Mouse (Mus musculus): ENCODE data around the gene Opcml. TPM values are rescaled to one million over a fixed set of nuclear protein-coding genes. Genes with fewer than 3 reads are reported as not detected.

Gene Opcml
- polyA plus RNA-seq, 1 experiment, result not detected

- Histone ChIP-seq H3K27ac (ENCODE audit: insufficient read depth, low read depth, low read length) (no peak overlapping the region), H3K4me3 (ENCODE audit: insufficient read depth, low read length) (no peak overlapping the region), H3K4me1 (ENCODE audit: control insufficient read depth, insufficient read depth, low read length) (no peaks in the 10 kb centered on the region)
- TF ChIP-seq CTCF (IDR thresholded peaks at IDR 0.05; ENCODE audit: low read depth, low read length), result no peak
- TF ChIP-seq POLR2A (IDR thresholded peaks at IDR 0.05; ENCODE audit: borderline replicate concordance, low read depth, low read length), result no peak
Measured at GRCm38 (mm10) chr9:28489828-28490227, 699.3 kb downstream of the Opcml start.

DNA sequence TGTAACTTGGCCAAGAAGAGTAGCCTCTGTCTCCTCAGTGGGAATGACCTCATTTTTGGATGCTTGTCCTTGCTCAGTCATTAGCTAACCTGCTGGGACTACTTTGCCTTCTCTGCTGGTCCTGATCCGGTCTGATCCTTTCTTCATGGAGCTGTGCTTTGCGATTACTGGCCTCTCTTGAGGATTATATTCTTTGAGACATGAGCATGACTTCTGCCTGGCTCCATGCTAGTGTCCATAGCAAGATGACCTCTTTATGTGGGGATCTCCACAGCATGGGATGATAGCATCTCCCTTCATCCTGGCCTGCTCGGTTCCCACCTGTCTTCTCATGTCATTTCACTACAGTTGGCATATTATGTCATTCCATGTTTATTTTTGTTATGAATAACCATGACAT, 699.8 kb downstream of the Opcml start:
- H3K4me1 ChIP-seq (ENCODE audit: control insufficient read depth, insufficient read depth, low read length), result no peaks in the 10 kb centered on the region
- no peak for TF ChIP-seq POLR2A (IDR thresholded peaks at IDR 0.05; ENCODE audit: borderline replicate concordance, low read depth, low read length)
- TF ChIP-seq CTCF (IDR thresholded peaks at IDR 0.05; ENCODE audit: low read depth, low read length), result no peak
- no peak overlapping the region for H3K4me3 ChIP-seq (ENCODE audit: insufficient read depth, low read length)
- H3K27ac ChIP-seq (ENCODE audit: insufficient read depth, low read depth, low read length), result no peak overlapping the region

DNA sequence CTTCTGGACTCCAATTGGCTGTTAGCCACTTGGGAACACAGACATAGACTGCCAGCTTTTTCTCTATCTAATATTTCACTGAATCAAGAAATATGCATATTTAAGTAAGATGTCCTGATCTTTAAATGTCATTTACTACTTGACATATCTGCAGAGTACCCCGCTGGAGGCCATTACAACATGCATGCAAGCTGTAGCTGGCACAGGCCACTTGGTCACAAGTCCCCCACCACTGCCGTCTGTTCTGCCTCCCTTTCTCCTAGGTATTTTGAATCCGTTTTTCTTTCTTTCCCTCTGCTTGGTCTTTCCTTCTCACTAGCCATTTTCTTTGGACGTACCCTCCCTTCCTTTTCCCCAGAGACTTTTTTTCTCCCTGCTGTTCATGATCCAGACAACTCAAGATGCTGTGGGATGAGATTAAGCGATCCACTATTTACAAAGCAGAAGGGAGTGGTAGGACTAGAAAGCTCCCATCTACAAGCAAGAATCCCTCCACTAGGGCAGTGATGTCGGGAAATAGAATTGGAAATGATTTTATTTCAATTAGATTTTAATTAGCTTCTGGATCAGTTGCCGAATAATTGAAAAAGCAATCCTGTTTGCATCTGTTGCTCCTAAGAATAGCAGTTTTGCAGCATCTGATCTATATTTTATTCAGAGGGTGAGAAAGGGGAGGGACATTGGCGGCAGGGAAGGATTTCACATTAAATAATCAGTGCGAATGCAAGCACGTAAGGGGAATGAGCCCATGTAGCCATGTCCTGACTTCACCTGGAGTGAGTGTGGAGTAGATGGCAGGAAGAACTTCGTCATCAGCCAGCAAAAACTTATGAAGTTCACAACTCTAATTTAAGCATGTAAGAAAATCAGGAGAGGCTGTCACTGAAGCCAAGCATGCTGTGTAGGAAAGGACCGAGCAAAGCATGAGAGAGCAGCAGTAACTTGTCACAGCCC, 709.5 kb downstream of the Opcml start:
- no peak overlapping the region for H3K4me3 ChIP-seq (ENCODE audit: insufficient read depth, low read length)
- TF ChIP-seq POLR2A (IDR thresholded peaks at IDR 0.05; ENCODE audit: borderline replicate concordance, low read depth, low read length) (no peak), CTCF (IDR thresholded peaks at IDR 0.05; ENCODE audit: low read depth, low read length) (no peak)
- no peak overlapping the region for H3K27ac ChIP-seq (ENCODE audit: insufficient read depth, low read depth, low read length)
- H3K4me1 ChIP-seq (ENCODE audit: control insufficient read depth, insufficient read depth, low read length), result no peaks in the 10 kb centered on the region

DNA sequence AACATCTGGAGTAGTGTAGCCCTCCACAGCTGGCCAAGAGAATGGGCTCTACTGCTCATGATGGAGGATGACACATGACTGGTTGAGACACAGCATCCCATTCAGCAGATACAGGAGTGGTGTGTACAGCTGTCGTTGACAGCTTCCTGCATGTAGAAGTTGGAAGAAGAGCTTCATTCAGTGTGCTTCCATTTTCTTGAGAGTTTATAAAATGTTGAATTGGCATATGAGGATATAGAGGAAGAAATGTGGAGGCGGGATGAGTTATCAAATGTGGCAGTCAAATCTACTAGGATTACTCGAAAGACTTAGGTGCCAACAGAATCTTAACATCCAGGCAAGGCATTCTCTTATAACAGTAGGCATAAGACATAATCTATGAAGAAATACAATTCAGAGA, 723.3 kb downstream of the Opcml start:
- TF ChIP-seq POLR2A (IDR thresholded peaks at IDR 0.05; ENCODE audit: borderline replicate concordance, low read depth, low read length) (no peak), CTCF (IDR thresholded peaks at IDR 0.05; ENCODE audit: low read depth, low read length) (no peak)
- no peak overlapping the region for H3K27ac ChIP-seq (ENCODE audit: insufficient read depth, low read depth, low read length)
- no peaks in the 10 kb centered on the region for H3K4me1 ChIP-seq (ENCODE audit: control insufficient read depth, insufficient read depth, low read length)
- H3K4me3 ChIP-seq (ENCODE audit: insufficient read depth, low read length), result no peak overlapping the region

DNA sequence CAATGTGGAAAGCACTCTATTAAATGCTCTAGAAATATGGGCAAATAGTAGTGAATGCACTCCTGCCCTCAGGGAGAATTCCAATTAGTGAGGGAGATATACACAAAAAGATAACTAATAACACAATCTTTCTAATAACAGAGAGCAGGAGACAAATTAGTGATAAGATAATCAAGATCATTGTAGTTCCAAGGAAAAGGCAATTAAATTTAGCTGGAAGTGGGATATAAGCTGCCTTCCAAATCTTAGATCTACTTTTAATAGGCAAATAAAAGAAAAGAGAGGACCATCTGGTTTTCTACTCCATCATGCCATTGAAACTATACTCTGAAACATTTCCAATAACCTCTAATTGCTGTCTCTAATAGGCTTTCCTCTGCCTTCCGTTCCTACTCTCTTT, 742.6 kb downstream of the Opcml start:
- Histone ChIP-seq H3K27ac (ENCODE audit: insufficient read depth, low read depth, low read length) (no peak overlapping the region), H3K4me1 (ENCODE audit: control insufficient read depth, insufficient read depth, low read length) (no peaks in the 10 kb centered on the region), H3K4me3 (ENCODE audit: insufficient read depth, low read length) (no peak overlapping the region)
- TF ChIP-seq POLR2A (IDR thresholded peaks at IDR 0.05; ENCODE audit: borderline replicate concordance, low read depth, low read length) (no peak), CTCF (IDR thresholded peaks at IDR 0.05; ENCODE audit: low read depth, low read length) (no peak)

DNA sequence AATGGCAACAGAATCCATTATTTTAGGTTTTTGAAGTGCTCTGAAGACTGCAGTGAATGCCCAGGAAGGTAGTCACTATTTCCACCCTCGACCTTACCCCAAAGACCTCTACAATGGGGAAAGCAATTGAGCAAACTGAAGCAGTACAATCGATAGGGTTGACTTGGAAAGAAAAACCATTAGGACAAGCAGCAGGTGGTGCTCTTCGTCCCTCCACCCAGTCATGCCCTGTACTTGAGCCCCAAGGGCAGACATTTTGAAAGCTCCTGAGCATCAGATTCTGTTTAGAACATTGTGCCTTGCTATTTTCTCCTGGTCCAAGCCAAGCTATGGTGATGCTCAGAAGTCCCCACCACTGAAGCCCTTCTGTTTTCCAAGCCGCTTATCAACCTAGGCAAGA, 744.4 kb downstream of the Opcml start:
- no peak overlapping the region for H3K4me3 ChIP-seq (ENCODE audit: insufficient read depth, low read length)
- TF ChIP-seq POLR2A (IDR thresholded peaks at IDR 0.05; ENCODE audit: borderline replicate concordance, low read depth, low read length) (no peak), CTCF (IDR thresholded peaks at IDR 0.05; ENCODE audit: low read depth, low read length) (no peak)
- H3K27ac ChIP-seq (ENCODE audit: insufficient read depth, low read depth, low read length), result no peak overlapping the region
- no peaks in the 10 kb centered on the region for H3K4me1 ChIP-seq (ENCODE audit: control insufficient read depth, insufficient read depth, low read length)

DNA sequence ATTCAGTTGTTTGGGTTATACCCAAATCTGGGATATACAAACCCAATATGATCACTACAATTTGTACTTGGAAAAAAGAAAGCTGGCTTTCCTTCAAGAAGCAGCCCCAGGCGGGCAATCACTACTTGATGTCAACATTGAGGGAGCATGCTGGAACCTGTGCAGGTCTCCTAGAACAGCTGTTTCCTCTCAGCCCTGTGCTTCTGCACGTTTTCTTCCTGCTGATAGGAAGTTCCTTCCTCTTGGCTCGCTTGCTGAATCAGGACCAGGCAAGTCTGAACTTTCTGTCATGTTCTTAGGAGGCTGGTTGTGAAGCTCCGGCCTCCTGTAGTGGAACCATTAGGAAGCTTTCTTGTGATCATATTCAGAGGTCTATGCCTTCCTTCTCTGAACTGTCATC, 746.1 kb downstream of the Opcml start:
- no peaks in the 10 kb centered on the region for H3K4me1 ChIP-seq (ENCODE audit: control insufficient read depth, insufficient read depth, low read length)
- no peak overlapping the region for H3K27ac ChIP-seq (ENCODE audit: insufficient read depth, low read depth, low read length)
- TF ChIP-seq POLR2A (IDR thresholded peaks at IDR 0.05; ENCODE audit: borderline replicate concordance, low read depth, low read length), result no peak
- TF ChIP-seq CTCF (IDR thresholded peaks at IDR 0.05; ENCODE audit: low read depth, low read length), result no peak
- H3K4me3 ChIP-seq (ENCODE audit: insufficient read depth, low read length), result no peak overlapping the region

- no peaks in the 10 kb centered on the region for H3K4me1 ChIP-seq (ENCODE audit: control insufficient read depth, insufficient read depth, low read length)
- no peak overlapping the region for H3K27ac ChIP-seq (ENCODE audit: insufficient read depth, low read depth, low read length)
- H3K4me3 ChIP-seq (ENCODE audit: insufficient read depth, low read length), result no peak overlapping the region
- TF ChIP-seq CTCF (IDR thresholded peaks at IDR 0.05; ENCODE audit: low read depth, low read length), result no peak
- no peak for TF ChIP-seq POLR2A (IDR thresholded peaks at IDR 0.05; ENCODE audit: borderline replicate concordance, low read depth, low read length)
Measured at GRCm38 (mm10) chr9:28548189-28548588, 757.6 kb downstream of the Opcml start.

DNA sequence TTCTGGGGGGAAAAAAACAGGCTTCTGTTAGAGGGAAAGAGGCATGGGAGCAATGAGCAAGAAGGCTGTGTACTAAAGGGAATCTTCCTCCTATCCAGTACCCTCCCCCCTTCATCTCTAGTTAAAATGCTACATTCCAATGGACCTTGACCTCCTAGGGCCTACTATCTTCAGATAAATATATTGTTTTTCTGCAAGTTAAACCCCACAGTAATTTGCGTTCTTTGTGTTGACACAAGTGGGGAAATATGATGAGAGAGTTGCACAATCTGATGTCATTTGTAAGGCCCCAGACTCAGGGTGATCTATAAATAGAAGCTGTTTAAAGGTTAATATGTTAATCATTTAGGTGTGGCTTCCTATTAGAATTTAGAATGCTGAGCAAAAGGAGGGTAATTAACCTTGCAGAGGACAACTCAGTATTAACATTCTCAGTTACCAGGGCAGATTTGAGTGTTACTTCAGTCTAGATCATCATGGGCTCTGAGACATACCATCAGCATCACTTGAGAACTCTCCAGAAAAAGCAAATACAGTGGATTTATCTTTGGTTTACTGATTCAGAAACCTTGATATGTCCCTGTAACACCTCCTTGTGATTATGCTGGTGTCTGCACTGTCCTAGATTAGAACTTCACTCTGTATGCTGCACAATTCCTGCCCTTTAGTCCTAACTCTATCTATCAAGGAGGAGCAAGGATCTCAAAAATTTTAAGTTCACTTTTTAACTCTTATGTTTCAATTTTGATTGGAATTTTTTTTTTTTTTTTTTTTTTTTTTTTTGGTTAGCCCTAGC, 762.0 kb downstream of the Opcml start:
- H3K4me3 ChIP-seq (ENCODE audit: insufficient read depth, low read length), result no peak overlapping the region
- no peak overlapping the region for H3K27ac ChIP-seq (ENCODE audit: insufficient read depth, low read depth, low read length)
- TF ChIP-seq CTCF (IDR thresholded peaks at IDR 0.05; ENCODE audit: low read depth, low read length), result no peak
- TF ChIP-seq POLR2A (IDR thresholded peaks at IDR 0.05; ENCODE audit: borderline replicate concordance, low read depth, low read length), result no peak
- H3K4me1 ChIP-seq (ENCODE audit: control insufficient read depth, insufficient read depth, low read length), result no peaks in the 10 kb centered on the region

DNA sequence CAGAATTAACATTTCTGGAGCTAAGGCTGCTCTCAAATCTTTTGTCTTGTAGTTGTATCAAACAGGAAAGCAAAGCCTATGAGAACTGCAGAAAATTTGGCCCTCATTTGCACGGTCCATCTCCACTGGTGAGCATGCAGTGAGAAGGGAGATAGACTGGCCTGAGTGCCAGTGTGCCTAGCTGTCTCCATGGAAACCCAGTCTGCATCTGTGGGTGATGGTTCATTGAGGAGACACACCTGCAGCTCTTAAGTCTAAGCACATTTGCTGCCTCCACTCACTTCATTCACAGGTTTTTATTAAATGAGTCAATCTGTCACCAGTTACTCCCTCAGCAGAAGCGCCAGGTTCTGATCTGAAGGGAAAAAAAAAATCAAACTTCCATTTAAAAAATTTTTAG, 768.1 kb downstream of the Opcml start:
- H3K4me1 ChIP-seq (ENCODE audit: control insufficient read depth, insufficient read depth, low read length), result no peaks in the 10 kb centered on the region
- H3K27ac ChIP-seq (ENCODE audit: insufficient read depth, low read depth, low read length), result no peak overlapping the region
- TF ChIP-seq CTCF (IDR thresholded peaks at IDR 0.05; ENCODE audit: low read depth, low read length) (no peak), POLR2A (IDR thresholded peaks at IDR 0.05; ENCODE audit: borderline replicate concordance, low read depth, low read length) (no peak)
- H3K4me3 ChIP-seq (ENCODE audit: insufficient read depth, low read length), result no peak overlapping the region

Measured in bone marrow macrophage, adult 2 months (primary cell).